Mouse (Mus musculus) kidney, postnatal 0 days (tissue): ENCODE measurements around the gene Svs3a. TPM values are rescaled to one million over a fixed set of nuclear protein-coding genes. Genes with fewer than 3 reads are reported as not detected.

Experiments
- polyA plus RNA-seq: library from polyadenylated mRNA; unstranded; fragments of >200 nt; fragmentation: Nextera tagmentation; extraction: Ambion mirVana; gene quantifications from 2 replicates; pipeline ENCODE4 v1.2.1, GENCODE M21; 2015

The Svs3a gene
- polyA plus RNA-seq, 1 experiment from 2014 or later = not detected

Other genes starting within 250 kb of the Svs3a start
- gene Stk4, start 218.9 kb upstream of the Svs3a start, polyA plus RNA-seq = 15.2 and 17.1 TPM in 2 replicates
- 42.3 and 49.8 TPM in 2 replicates for gene Tomm34, start 218.1 kb upstream of the Svs3a start, polyA plus RNA-seq
- gene Kcns1, start 118.2 kb upstream of the Svs3a start, polyA plus RNA-seq = 0.14 and 0.27 TPM in 2 replicates
- gene Wfdc5, start 106.5 kb upstream of the Svs3a start, polyA plus RNA-seq = not detected in 2 replicates
- gene Wfdc12, start 98.7 kb upstream of the Svs3a start, polyA plus RNA-seq = not detected in 2 replicates
- gene Wfdc15a, start 89.1 kb upstream of the Svs3a start, polyA plus RNA-seq = not detected in 2 replicates
- gene Wfdc15b, start 67.6 kb upstream of the Svs3a start, polyA plus RNA-seq = 306 and 341 TPM in 2 replicates
- gene Svs2, start 50.8 kb upstream of the Svs3a start, polyA plus RNA-seq = not detected in 2 replicates
- gene Svs3b, start 32.6 kb upstream of the Svs3a start, polyA plus RNA-seq = not detected in 2 replicates
- not detected in 2 replicates for gene Svs4, start 10.8 kb upstream of the Svs3a start, polyA plus RNA-seq
- gene Svs6, start 27.5 kb downstream of the Svs3a start, polyA plus RNA-seq = not detected in 2 replicates
- gene Svs5, start 43.5 kb downstream of the Svs3a start, polyA plus RNA-seq = not detected in 2 replicates
- 4.8 and 9.6 TPM in 2 replicates for gene Slpi, start 99.8 kb downstream of the Svs3a start, polyA plus RNA-seq
- gene Rbpjl, start 113.9 kb downstream of the Svs3a start, polyA plus RNA-seq = not detected in 2 replicates
- gene Matn4, start 115.9 kb downstream of the Svs3a start, polyA plus RNA-seq = 0.46 and 0.62 TPM in 2 replicates
- 183 and 227 TPM in 2 replicates for gene Sdc4, start 154.6 kb downstream of the Svs3a start, polyA plus RNA-seq
- gene Sys1, start 167.7 kb downstream of the Svs3a start, polyA plus RNA-seq = 83.0 and 83.1 TPM in 2 replicates
- gene Gm20458, start 171.7 kb downstream of the Svs3a start, polyA plus RNA-seq = 22.8 and 23.3 TPM in 2 replicates
- not detected in 2 replicates for gene Trp53tg5, start 184.5 kb downstream of the Svs3a start, polyA plus RNA-seq
- gene Dbndd2, start 196.8 kb downstream of the Svs3a start, polyA plus RNA-seq = 22.5 and 23.3 TPM in 2 replicates
- gene Pigt, start 208.3 kb downstream of the Svs3a start, polyA plus RNA-seq = 76.9 and 86.3 TPM in 2 replicates